Mouse (Mus musculus) frontal cortex, postnatal 25 days (tissue): Measurements from ENCODE around the gene Top1.
A peak's percentile ranks its signal among the peaks of the same experiment; 100 is the strongest.

Source experiments
- DNase-seq, 2 experiments: peaks; one replicate each; pipeline ENCODE4 v3.0.0; 2022; ENCODE audit warnings: low spot score in 2 of 2

The Top1 gene

GRCm38 (mm10) chr2:160718811-160719210 lies 73.1 kb downstream of the Top1 start:
- no peak for DNase-seq

GRCm38 (mm10) chr2:160722714-160723113 lies 77.0 kb downstream of the Top1 start:
- no peak for DNase-seq

- DNase-seq, result no peak
Observed at GRCm38 (mm10) chr2:160723613-160724375, 78.1 kb downstream of the Top1 start.

DNA sequence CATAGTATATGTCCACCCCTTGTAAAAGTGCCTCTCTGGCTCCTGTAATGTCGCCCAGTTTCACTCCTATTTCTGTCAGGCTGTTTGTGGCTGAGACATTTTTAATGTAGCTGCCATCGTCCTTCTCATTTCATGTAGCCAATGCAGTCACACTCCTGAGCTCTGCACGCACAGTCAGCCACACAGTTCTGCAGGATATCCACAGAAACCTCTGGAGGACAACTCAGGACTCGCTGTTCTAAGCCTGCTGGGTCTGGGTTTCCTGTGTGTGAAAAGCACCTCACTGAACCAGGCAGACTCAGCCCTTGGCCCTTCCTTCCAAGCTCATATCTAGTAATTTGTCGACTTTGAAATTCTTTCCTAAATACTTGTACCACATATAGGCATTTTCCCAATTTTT lies 78.8 kb downstream of the Top1 start:
- DNase-seq, result no peak

DNA sequence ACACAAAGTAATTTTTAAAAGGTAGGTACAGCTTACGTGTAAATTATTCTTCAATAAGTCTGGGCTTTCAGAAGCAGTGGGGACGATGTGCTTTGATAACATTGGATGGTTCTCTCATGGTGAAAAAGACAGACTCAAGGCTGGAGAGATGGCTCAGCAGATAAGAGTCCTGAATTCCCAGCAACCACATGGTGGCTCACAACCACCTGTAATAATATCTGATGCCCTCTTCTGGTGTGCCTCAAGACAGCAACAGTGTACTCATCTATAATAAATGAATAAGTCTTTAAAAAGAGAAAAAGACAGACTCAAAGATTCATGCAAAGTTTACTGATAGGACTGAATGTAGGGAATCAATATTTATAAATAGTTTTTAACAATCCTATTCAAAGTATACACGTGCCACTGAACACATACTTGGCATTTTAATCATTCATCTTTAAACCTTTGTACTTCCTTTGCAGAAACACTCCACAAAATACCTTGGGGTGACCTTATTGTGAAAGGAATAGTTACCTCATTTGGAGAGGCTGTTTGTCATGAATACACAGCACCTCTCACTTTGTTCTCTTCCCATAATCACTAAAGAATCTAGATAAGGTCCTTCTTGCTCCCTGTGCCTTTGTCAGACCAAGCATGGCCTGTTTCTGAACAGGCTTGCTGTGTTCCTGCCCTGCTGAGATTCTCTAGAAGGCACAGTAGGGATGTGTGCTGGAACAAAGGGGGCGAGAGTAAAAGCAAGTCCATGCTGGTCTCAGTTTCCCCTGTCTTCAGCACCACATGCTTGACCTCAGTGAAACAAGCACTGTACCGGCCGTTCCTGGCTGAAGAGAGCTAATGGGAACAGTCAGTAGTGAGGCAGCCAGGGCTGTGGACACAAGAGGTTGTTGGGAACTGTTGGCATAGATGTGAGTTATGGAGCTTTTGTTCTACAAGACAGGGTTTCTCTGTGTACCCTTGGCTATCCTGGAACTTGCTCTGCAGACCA lies 80.5 kb downstream of the Top1 start:
- DNase-seq, result no peak

DNA sequence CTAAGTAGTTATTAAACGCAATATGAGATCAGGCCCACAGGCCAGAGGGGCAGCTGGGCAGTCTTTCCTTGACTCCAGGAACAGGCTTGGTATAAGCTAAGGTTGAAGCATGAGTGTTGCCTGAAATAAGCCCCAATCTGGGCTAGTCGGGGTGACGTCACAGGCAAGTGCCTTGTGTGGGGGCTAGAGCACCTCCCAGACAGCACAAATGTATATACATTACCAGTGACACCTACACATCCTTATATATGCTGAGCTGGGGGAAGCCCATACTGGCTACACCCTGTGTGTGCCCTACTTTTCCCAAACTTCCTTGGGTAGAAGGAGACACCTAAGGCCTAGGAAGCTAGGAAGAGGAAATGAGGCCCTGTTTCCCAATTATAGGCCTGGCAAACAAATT lies 83.3 kb downstream of the Top1 start:
- DNase-seq, result no peak

GRCm38 (mm10) chr2:160729436-160729835 lies 83.7 kb downstream of the Top1 start:
- DNase-seq, result no peak

DNA sequence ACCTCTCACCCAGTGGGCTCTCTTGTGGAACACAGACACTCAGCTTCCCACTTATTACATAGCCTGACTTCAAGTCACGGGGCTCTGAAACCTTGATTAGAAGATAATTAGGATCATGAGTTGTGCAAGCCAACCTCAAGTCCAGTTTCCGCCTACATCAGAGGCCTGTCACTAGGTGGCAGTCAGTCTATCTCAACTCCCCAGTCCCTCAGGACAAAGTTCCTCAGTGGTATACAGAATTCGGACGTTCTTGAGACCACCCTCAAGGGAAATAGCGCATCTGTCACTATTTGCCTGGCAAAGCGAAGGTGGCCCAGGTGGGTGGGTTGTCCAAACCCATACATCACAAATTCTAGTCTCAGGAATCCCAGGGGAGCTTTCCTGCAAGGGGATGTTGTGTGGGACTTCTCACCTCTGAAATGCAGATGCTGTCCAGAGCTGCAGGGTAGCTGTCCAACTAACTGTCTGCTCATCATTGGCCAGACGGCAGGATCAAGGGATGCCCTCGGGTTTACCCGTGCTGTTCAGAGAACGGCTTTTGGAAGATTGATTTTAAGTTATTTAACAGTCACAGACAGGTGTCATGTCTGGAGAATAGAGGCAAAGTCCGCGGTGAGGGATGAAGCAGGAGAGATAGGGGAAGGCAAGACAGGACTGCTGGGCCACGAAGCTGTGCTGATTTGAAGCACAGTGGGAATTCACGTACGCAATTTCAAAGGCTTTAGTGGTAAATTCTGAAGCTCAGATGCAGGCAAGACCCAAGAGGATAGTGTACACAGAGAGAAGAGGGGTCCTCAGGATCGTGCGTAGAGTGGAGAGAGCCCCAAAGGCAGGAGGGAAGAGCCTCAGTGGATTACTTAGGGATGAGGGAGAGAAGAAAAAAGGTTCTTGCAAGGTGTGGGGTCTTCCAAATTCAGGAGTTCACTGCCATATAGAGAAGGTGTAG lies 84.4 kb downstream of the Top1 start:
- DNase-seq, result no peak

- DNase-seq, result no peak
Observed at GRCm38 (mm10) chr2:160730797-160731116, 85.1 kb downstream of the Top1 start.

DNA sequence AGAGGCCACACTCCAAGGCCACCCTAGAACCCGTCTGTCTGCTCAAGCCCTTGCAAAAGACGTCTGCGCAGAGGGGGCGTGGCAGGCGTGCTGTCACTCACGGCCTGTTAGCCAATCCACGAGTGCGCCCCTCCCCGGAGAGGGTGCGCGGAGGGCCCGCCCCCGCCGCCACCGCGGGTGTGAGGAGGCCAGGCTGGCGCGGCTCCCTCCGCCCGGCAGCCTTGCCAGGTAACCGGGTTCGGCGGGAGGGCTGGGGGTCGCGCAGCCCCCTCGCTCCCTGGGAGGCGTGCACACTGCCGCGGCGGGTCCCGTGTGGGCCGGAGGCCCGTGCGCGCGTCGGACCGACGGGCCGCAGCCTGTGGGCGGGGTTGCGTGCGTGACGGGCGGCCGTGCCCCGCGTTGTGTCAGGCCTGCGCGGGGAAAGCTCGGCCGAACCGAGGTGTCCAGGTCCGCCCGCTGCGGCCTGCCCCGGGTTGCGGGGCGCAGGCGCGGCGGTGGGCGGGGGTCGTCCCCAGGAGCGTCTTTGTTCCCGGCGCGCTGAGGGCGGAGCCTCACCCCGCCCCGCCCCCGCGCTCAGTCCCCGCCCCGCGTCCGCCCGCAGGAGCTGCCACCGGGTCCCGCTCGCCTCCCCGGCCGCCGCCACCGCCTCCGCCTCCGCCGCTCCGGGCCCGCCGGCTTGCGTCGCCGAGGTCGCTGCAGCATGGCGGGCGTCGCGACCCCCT lies 85.6 kb downstream of the Top1 start, which contains the start of gene Plcg1:
Plcg1 (plus strand) TSS at position 184 of the 722 bp plus-strand sequence.
- peak; percentile 88 to 91 for DNase-seq

GRCm38 (mm10) chr2:160731839-160732261 lies 86.2 kb downstream of the Top1 start:
- peak; percentile 46 to 65 for DNase-seq

- DNase-seq, result no peak
Observed at GRCm38 (mm10) chr2:160732420-160732995, 86.8 kb downstream of the Top1 start.

DNA sequence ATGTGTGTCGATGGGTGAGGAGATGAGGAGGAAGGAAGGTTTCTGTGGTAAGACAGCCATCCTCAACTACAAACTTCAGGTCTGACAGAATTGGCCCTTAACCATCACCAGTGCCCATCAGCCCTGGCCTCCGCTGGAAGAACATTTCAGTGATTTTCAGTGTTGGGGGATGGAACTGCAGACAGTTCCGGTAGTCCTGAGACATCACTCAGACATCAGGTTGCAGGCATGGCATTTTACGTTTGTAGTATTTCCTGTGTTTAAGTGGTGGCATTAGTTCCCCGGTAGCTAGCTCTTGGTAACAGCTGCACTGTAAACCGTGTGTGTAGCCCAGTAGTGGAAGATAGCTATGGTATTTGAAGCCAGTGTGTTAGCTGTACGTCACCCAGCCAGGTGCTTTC lies 87.4 kb downstream of the Top1 start:
- no peak for DNase-seq

DNA sequence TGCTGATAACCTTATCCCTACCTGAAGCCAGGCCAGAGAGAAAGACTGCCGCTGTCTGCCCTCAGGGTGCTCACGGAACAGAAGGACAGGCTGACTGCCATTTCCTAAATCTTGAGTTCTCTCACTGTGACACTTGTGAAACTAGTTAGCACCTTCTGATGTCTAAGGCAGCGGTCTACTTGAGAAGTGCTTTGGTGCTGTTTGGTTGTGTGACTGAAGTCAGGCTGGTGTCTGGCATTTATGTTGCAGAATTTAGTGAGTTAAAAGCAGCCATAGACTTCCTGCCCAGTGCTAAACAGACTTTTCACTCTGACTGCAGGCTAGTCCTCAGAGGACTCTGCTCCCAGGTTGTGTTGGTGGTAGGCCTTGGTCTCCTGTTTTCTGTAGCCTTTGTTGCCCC lies 88.6 kb downstream of the Top1 start:
- no peak for DNase-seq

- DNase-seq, result no peak
Observed at GRCm38 (mm10) chr2:160735706-160736310, 90.1 kb downstream of the Top1 start.

GRCm38 (mm10) chr2:160736466-160736865 lies 90.8 kb downstream of the Top1 start:
- DNase-seq, result no peak

DNA sequence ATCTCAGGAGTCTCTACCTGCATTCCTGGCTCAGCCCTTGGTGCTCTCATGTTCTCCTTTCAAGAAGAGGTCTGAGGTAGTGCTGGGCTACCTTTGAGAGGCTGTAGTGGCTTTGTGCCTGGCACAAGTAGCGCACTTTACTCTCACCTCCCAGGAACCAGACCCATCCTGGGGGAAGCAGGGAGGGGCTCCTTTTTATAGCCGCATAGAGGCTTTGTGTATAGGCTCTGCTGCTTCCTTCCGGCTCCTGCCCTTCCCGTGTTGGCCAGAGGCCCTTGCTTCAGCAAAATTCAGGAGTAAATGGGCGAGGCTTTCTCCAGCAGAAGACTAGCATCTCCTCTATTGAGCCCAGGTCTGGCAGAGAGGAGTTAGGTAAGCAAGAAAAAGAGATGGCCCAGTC lies 92.7 kb downstream of the Top1 start:
- DNase-seq, result no peak

DNA sequence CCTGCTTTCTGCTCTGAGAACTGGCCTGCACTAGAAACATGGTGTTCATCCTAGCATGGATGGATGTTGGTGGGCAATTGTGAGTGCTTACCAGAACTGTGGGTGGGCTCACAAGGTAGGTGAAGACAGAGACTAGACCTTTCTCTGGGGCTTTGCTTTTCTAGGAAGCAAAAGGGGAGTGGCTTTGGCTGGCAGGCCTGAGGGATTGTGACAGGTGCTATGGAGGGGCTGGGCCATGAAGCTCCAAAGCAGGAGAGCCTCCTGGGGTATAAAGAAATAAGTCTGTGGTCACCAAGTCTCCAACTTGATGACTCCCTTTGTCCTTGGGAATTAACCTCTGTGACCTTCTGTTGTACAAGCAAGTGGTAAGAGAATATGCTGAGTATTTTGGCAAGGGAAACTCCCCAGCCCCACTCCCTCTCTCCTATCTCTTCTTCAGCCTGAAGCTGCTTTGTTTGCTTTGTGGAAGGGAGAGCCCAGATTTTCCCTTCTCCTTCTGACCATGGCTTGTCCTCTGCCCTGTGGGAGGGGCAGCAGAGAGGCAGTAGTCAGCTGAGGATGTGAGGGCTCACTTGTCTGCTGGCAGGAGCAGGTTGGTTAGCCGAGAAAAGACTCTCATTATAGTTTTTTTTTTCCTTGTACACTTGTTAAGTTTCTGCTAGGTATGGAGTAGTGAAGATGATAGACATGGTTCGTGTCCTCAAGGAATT lies 94.1 kb downstream of the Top1 start:
- no peak for DNase-seq

GRCm38 (mm10) chr2:160740521-160741156 lies 95.0 kb downstream of the Top1 start:
- DNase-seq, result no peak
